Mouse (Mus musculus): Measurements from ENCODE around the gene Vgll4. TPM values are rescaled to one million over a fixed set of nuclear protein-coding genes. Genes with fewer than 3 reads are reported as not detected.

The Vgll4 gene
- total and polyA plus RNA-seq, 3 experiments, result 33.3 to 39.4 (median 35.0) TPM

- ATAC-seq (ENCODE audit: extremely low read depth, insufficient number of reproducible peaks, low FRiP score, poor library complexity, severe bottlenecking), result no peak
- peak overlapping the region; percentile 73 for H3K4me3 ChIP-seq (ENCODE audit: low read depth, low read length)
- H3K9me3 ChIP-seq (replicated peaks), result no peaks in the 10 kb centered on the region
- no peak for TF ChIP-seq CTCF (IDR thresholded peaks at IDR 0.05; ENCODE audit: low read depth, low read length)
- no peak for TF ChIP-seq POLR2AphosphoS5 (IDR thresholded peaks at IDR 0.05; ENCODE audit: insufficient replicate concordance, low read depth, low read length)
- TF ChIP-seq TAL1 (conservative IDR thresholded peaks at IDR 0.05; ENCODE audit: low read depth, low read length), result no peak
- TF ChIP-seq GATA2 (IDR thresholded peaks at IDR 0.05; ENCODE audit: borderline replicate concordance, low read depth, low read length), result no peak
- peak; percentile 38 for DNase-seq (ENCODE audit: low spot score)
- H3K4me1 ChIP-seq (ENCODE audit: insufficient read depth, low read depth, low read length), result peaks cover 53% of the 10 kb centered on the region
- H3K27me3 ChIP-seq (ENCODE audit: insufficient read depth, low read length), result no peaks in the 10 kb centered on the region
- peaks cover 41% of the 10 kb centered on the region for H3K36me3 ChIP-seq (replicated peaks)
These were observed 50.0 kb downstream of the Vgll4 start for GRCm38 (mm10) chr6:114919670-114920313.

DNA sequence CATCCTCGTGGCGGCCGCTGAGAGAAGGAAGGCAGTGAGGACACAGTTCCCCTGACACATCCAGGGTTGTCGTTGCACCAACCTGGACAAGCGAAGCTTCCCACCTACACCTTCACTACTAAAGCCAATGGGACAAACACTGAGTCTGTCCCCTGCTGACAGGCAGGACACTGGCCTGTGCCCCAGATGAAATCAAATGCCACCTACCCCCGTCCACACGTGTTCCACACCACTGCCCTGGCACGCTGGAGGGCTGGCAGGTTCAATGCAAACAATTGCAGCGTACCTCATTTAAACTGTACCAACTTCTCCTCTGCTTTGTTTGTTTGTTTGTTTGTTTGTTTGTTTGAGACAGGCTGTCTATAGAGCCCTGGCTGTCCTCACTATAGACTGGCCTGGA is 50.8 kb downstream of the Vgll4 start:
- Histone ChIP-seq H3K27me3 (ENCODE audit: insufficient read depth, low read length) (no peaks in the 10 kb centered on the region), H3K36me3 (replicated peaks) (peaks cover 49% of the 10 kb centered on the region), H3K9me3 (replicated peaks) (no peaks in the 10 kb centered on the region), H3K4me1 (ENCODE audit: insufficient read depth, low read depth, low read length) (peaks cover 58% of the 10 kb centered on the region), H3K4me3 (ENCODE audit: low read depth, low read length) (peak overlapping the region; percentile 73; the same call in 1 of the 2 replicates)
- TF ChIP-seq GATA1 (IDR thresholded peaks at IDR 0.05; ENCODE audit: borderline replicate concordance, low read length), result no peak
- TF ChIP-seq POLR2AphosphoS5 (IDR thresholded peaks at IDR 0.05; ENCODE audit: insufficient replicate concordance, low read depth, low read length), result no peak
- TF ChIP-seq TAL1 (conservative IDR thresholded peaks at IDR 0.05; ENCODE audit: low read depth, low read length), result no peak
- TF ChIP-seq GATA2 (IDR thresholded peaks at IDR 0.05; ENCODE audit: borderline replicate concordance, low read depth, low read length), result no peak
- ATAC-seq (ENCODE audit: extremely low read depth, insufficient number of reproducible peaks, low FRiP score, poor library complexity, severe bottlenecking), result no peak
- DNase-seq (ENCODE audit: low spot score), result no peak

DNA sequence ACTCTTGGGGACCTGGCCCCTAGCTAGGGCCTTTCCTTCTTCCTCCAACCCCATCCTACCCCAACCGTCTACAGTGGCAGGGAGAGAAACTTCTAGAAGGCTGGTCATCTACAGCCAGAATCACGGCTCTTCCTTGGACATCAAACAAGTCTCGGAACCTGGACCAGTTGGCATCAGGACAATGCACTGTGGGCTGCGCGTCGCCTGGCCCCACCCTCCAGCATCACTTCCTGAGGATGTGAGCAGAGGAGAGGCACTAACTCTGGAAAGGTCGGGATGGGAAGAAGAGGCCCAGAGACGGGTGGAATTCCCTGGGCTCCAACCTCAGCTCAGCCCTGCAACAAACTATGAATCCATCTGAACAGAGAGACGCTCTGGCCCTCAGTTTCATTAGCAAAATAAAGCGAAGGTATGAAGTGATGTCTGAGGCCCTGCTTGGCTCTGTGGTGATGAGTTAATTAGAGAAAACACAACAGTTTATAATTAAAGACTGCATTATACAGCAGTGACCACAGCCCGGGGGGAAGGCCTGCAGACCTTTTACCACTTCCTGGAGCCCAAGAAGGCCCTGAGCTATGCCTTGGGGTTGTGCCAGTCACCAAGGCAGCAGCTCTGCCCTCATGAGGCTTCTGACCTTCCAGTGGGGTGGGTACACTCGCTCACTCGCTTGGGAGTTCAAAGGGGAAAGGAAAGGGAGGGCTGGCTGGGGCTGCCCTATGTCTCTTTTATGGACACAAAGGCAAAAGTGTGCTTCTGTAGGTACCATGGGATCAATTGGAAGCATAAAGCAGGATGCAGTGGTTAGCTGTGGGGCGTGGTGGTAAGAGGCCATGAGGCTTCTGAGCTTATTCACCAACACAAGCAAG is 51.8 kb downstream of the Vgll4 start:
- Histone ChIP-seq H3K27me3 (ENCODE audit: insufficient read depth, low read length) (no peaks in the 10 kb centered on the region), H3K4me1 (ENCODE audit: insufficient read depth, low read depth, low read length) (peaks cover 63% of the 10 kb centered on the region), H3K4me3 (ENCODE audit: low read depth, low read length) (no peak overlapping the region; the same call in 1 of the 2 replicates), H3K9me3 (replicated peaks) (no peaks in the 10 kb centered on the region), H3K36me3 (replicated peaks) (peaks cover 52% of the 10 kb centered on the region)
- TF ChIP-seq POLR2AphosphoS5 (IDR thresholded peaks at IDR 0.05; ENCODE audit: insufficient replicate concordance, low read depth, low read length) (no peak), TAL1 (conservative IDR thresholded peaks at IDR 0.05; ENCODE audit: low read depth, low read length) (no peak), GATA1 (IDR thresholded peaks at IDR 0.05; ENCODE audit: borderline replicate concordance, low read length) (no peak), GATA2 (IDR thresholded peaks at IDR 0.05; ENCODE audit: borderline replicate concordance, low read depth, low read length) (no peak), CTCF (IDR thresholded peaks at IDR 0.05; ENCODE audit: low read depth, low read length) (no peak)
- DNase-seq (ENCODE audit: low spot score) (no peak), ATAC-seq (ENCODE audit: extremely low read depth, insufficient number of reproducible peaks, low FRiP score, poor library complexity, severe bottlenecking) (no peak)

- DNase-seq (ENCODE audit: low spot score), result no peak
- Histone ChIP-seq H3K27me3 (ENCODE audit: insufficient read depth, low read length) (no peaks in the 10 kb centered on the region), H3K4me1 (ENCODE audit: insufficient read depth, low read depth, low read length) (peaks cover 68% of the 10 kb centered on the region), H3K36me3 (replicated peaks) (peaks cover 58% of the 10 kb centered on the region), H3K4me3 (ENCODE audit: low read depth, low read length) (peak overlapping the region; percentile 41; the same call in 1 of the 2 replicates), H3K9me3 (replicated peaks) (no peaks in the 10 kb centered on the region)
- TF ChIP-seq CTCF (IDR thresholded peaks at IDR 0.05; ENCODE audit: low read depth, low read length), result no peak
- TF ChIP-seq GATA1 (IDR thresholded peaks at IDR 0.05; ENCODE audit: borderline replicate concordance, low read length), result no peak
- no peak for ATAC-seq (ENCODE audit: extremely low read depth, insufficient number of reproducible peaks, low FRiP score, poor library complexity, severe bottlenecking)
These were observed 52.7 kb downstream of the Vgll4 start for GRCm38 (mm10) chr6:114917129-114917528.

GRCm38 (mm10) chr6:114916715-114916992 is 53.1 kb downstream of the Vgll4 start:
- H3K27me3 ChIP-seq (ENCODE audit: insufficient read depth, low read length), result no peaks in the 10 kb centered on the region
- H3K4me3 ChIP-seq (ENCODE audit: low read depth, low read length), result no peak overlapping the region; the same call in 1 of the 2 replicates
- TF ChIP-seq TAL1 (conservative IDR thresholded peaks at IDR 0.05; ENCODE audit: low read depth, low read length) (no peak), GATA1 (IDR thresholded peaks at IDR 0.05; ENCODE audit: borderline replicate concordance, low read length) (no peak), GATA2 (IDR thresholded peaks at IDR 0.05; ENCODE audit: borderline replicate concordance, low read depth, low read length) (no peak), CTCF (IDR thresholded peaks at IDR 0.05; ENCODE audit: low read depth, low read length) (no peak), POLR2AphosphoS5 (IDR thresholded peaks at IDR 0.05; ENCODE audit: insufficient replicate concordance, low read depth, low read length) (no peak)
- peak; percentile 26 for DNase-seq (ENCODE audit: low spot score)
- peaks cover 69% of the 10 kb centered on the region for H3K4me1 ChIP-seq (ENCODE audit: insufficient read depth, low read depth, low read length)
- no peaks in the 10 kb centered on the region for H3K9me3 ChIP-seq (replicated peaks)
- peaks cover 63% of the 10 kb centered on the region for H3K36me3 ChIP-seq (replicated peaks)
- peak; percentile 23; the same call in 1 of the 2 replicates for ATAC-seq (ENCODE audit: extremely low read depth, insufficient number of reproducible peaks, low FRiP score, poor library complexity, severe bottlenecking)

DNA sequence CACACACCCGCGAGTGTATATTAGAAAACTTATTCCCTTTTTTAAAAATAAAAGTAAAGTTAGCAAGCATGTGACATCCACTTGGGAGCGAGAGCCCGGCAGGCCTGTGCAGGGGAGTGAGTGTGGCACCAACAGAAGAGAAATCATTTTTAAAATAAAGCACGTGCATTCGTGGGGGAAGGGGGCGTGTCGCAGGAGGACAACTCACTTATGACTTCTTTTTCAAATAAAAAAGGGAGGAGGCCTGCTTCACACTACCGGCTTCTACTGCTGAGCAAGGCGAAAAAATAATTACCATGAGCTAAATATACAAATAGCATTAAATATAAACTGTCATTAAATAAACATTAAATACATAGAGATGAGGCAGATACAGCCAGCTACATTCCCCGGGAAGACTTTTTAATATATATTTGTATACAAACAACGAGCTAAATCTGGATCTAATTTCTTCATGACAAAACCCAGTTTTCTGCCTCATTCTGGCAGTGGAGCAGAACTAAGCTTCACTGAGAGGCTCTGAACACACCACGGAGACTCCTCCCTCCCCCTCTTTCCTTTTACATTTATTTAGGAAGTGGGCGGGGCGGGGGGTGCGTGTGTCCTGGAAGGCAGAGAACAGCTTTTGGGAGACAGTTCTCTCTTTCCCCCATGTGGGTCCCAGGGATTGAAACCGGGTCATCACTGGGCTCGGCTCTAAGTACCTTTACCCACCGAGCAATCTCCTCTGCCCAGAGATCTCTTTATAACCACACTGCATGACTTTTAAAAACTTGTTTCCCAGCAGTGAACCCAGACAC is 53.7 kb downstream of the Vgll4 start:
- Histone ChIP-seq H3K4me3 (ENCODE audit: low read depth, low read length) (no peak overlapping the region; the same call in 1 of the 2 replicates), H3K4me1 (ENCODE audit: insufficient read depth, low read depth, low read length) (peaks cover 72% of the 10 kb centered on the region), H3K27me3 (ENCODE audit: insufficient read depth, low read length) (no peaks in the 10 kb centered on the region), H3K36me3 (replicated peaks) (peaks cover 68% of the 10 kb centered on the region), H3K9me3 (replicated peaks) (no peaks in the 10 kb centered on the region)
- TF ChIP-seq POLR2AphosphoS5 (IDR thresholded peaks at IDR 0.05; ENCODE audit: insufficient replicate concordance, low read depth, low read length) (no peak), GATA2 (IDR thresholded peaks at IDR 0.05; ENCODE audit: borderline replicate concordance, low read depth, low read length) (no peak), CTCF (IDR thresholded peaks at IDR 0.05; ENCODE audit: low read depth, low read length) (no peak), GATA1 (IDR thresholded peaks at IDR 0.05; ENCODE audit: borderline replicate concordance, low read length) (no peak), TAL1 (conservative IDR thresholded peaks at IDR 0.05; ENCODE audit: low read depth, low read length) (no peak)
- peak; percentile 29 for DNase-seq (ENCODE audit: low spot score)
- peak; percentile 43 for ATAC-seq (ENCODE audit: extremely low read depth, insufficient number of reproducible peaks, low FRiP score, poor library complexity, severe bottlenecking)
